Mouse (Mus musculus) erythroblast, embryonic 14.5 days (primary cell): ENCODE data around the gene Ano1. TPM values are rescaled to one million over a fixed set of nuclear protein-coding genes. Genes with fewer than 3 reads are reported as not detected.

ENCODE experiments used
- H3K27me3 ChIP-seq: 2 replicates; pipeline ENCODE4 v1.6.1; 2012; ENCODE audit warnings: inconsistent platforms; ENCODE audit not compliant: control insufficient read depth
- H3K36me3 ChIP-seq: 2 replicates; pipeline ENCODE4 v1.6.1; 2012; ENCODE audit warnings: mild to moderate bottlenecking, inconsistent platforms; ENCODE audit not compliant: control insufficient read depth
- H3K4me1 ChIP-seq: 2 replicates; pipeline ENCODE4 v1.6.1; 2012; ENCODE audit warnings: inconsistent platforms; ENCODE audit not compliant: control insufficient read depth
- H3K4me3 ChIP-seq: replicated peaks from 2 replicates; pipeline ENCODE3; 2012; ENCODE audit warnings: moderate library complexity, mild to moderate bottlenecking, inconsistent platforms
- H3K9me3 ChIP-seq: 2 replicates; pipeline ENCODE4 v1.6.1; 2012; ENCODE audit warnings: low read length, inconsistent platforms, mixed read lengths; ENCODE audit not compliant: control insufficient read depth
- GATA1 ChIP-seq: IDR thresholded peaks from 2 replicates; pipeline ENCODE4 v1.6.1; 2012; ENCODE audit warnings: low read length, inconsistent platforms, mixed read lengths
- TAL1 ChIP-seq: IDR thresholded peaks from 3 replicates; pipeline ENCODE4 v1.6.1; 2012; ENCODE audit warnings: low read length, inconsistent platforms, mixed read lengths
- polyA plus RNA-seq: library from polyadenylated mRNA; stranded (reverse); fragments of >175 nt; gene quantifications from 2 replicates; pipeline ENCODE4 v1.2.3, GENCODE M21; 2012

Gene Ano1
- polyA plus RNA-seq, 1 experiment = 0.08 TPM

- Histone ChIP-seq H3K27me3 (no peaks in the 10 kb centered on the region), H3K36me3 (peaks cover 32% of the 10 kb centered on the region), H3K4me3 (peak overlapping the region; percentile 66), H3K9me3 (no peaks in the 10 kb centered on the region; the same call in 1 of the 2 replicates), H3K4me1 (peaks cover 92% of the 10 kb centered on the region)
- TF ChIP-seq GATA1 = peak; percentile 96
- TF ChIP-seq TAL1 = peak; percentile 83
Observed at GRCm38 (mm10) chr7:144786571-144786970, 34.8 kb upstream of the Ano1 start.

GRCm38 (mm10) chr7:144784176-144784575 is 32.4 kb upstream of the Ano1 start:
- peaks cover 40% of the 10 kb centered on the region for H3K36me3 ChIP-seq
- TF ChIP-seq GATA1 (no peak), TAL1 (no peak)
- no peaks in the 10 kb centered on the region for H3K27me3 ChIP-seq
- peak overlapping the region; percentile 66 for H3K4me3 ChIP-seq
- H3K4me1 ChIP-seq = peaks cover 97% of the 10 kb centered on the region
- no peaks in the 10 kb centered on the region for H3K9me3 ChIP-seq

GRCm38 (mm10) chr7:144782402-144782801 is 30.6 kb upstream of the Ano1 start:
- Histone ChIP-seq H3K36me3 (peaks cover 40% of the 10 kb centered on the region), H3K4me3 (no peak overlapping the region), H3K9me3 (no peaks in the 10 kb centered on the region), H3K4me1 (peaks cover 89% of the 10 kb centered on the region), H3K27me3 (no peaks in the 10 kb centered on the region)
- TF ChIP-seq TAL1 (no peak), GATA1 (no peak)

DNA sequence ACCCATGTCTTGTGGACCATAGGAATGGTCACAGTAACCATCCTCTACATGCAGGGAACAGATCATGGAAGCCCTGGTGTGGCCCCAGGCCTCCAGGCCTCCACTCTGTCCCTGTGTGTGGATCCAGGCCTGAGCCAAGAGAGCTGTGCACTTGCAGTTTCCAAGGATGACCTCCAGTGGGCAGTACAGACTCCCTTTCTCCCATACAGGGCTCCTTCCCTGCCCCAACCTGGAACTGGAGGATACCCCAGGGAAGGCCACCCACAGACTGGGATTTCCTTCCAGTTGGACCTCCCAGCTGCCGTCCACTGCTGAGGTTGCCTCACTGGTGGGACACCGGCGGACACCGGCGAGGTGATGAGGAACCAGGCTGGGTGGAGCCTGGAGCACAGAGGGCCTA is 29.6 kb upstream of the Ano1 start:
- Histone ChIP-seq H3K4me1 (peaks cover 82% of the 10 kb centered on the region), H3K36me3 (peaks cover 40% of the 10 kb centered on the region), H3K27me3 (no peaks in the 10 kb centered on the region), H3K9me3 (no peaks in the 10 kb centered on the region), H3K4me3 (no peak overlapping the region)
- TF ChIP-seq GATA1 (no peak), TAL1 (no peak)

DNA sequence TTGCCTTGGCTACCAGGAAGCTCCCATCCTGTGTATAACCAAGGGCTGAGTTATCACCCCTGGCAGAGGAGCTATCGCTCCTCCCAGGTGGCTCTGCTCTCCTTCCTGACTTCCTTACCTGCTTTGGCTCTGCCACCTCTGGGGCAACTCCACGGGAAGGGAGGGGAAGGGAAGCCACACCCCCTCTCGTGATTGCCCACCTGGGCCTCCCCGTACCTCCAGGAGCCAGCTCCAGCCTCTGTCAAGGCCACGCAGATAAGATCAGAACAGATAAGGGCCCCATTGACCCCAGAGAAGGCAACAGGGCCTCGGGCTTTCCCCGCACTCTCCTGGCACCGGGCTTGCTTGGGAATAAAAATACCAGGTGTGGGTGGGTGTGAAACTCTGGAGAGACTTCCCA is 28.4 kb upstream of the Ano1 start:
- H3K27me3 ChIP-seq = no peaks in the 10 kb centered on the region; the same call in 1 of the 2 replicates
- TF ChIP-seq TAL1 = no peak
- TF ChIP-seq GATA1 = no peak
- no peaks in the 10 kb centered on the region for H3K9me3 ChIP-seq
- peaks cover 34% of the 10 kb centered on the region for H3K36me3 ChIP-seq
- no peak overlapping the region for H3K4me3 ChIP-seq
- peaks cover 82% of the 10 kb centered on the region for H3K4me1 ChIP-seq

GRCm38 (mm10) chr7:144779691-144780090 is 27.9 kb upstream of the Ano1 start:
- peaks cover 30% of the 10 kb centered on the region for H3K36me3 ChIP-seq
- H3K9me3 ChIP-seq = no peaks in the 10 kb centered on the region
- H3K4me3 ChIP-seq = no peak overlapping the region
- peaks cover 78% of the 10 kb centered on the region for H3K4me1 ChIP-seq
- no peaks in the 10 kb centered on the region; the same call in 1 of the 2 replicates for H3K27me3 ChIP-seq
- no peak for TF ChIP-seq GATA1
- no peak for TF ChIP-seq TAL1

DNA sequence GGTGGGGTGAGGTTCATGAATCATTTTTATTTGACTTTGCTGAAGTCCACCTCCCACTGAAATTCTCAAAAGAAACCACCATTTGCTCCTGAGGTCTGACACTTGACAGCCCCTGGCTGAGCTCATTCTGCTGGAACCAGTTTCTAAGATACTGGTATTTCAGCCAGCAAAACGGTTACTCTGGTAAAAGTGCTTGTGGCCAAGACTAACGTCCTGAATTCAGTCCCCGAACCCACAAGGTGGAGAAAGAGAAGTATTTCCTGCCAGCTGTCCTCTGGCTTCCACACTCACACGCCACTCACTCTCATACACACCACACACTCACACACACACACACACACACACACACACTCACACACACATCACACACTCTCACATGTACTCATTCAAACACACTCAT is 26.0 kb upstream of the Ano1 start:
- TF ChIP-seq TAL1 (no peak), GATA1 (no peak)
- Histone ChIP-seq H3K27me3 (no peaks in the 10 kb centered on the region; the same call in 1 of the 2 replicates), H3K9me3 (no peaks in the 10 kb centered on the region), H3K36me3 (peaks cover 19% of the 10 kb centered on the region), H3K4me1 (peaks cover 61% of the 10 kb centered on the region), H3K4me3 (no peak overlapping the region)

GRCm38 (mm10) chr7:144775804-144776447 is 24.2 kb upstream of the Ano1 start:
- Histone ChIP-seq H3K9me3 (no peaks in the 10 kb centered on the region), H3K4me1 (peaks cover 43% of the 10 kb centered on the region), H3K27me3 (peaks cover 9% of the 10 kb centered on the region), H3K4me3 (no peak overlapping the region), H3K36me3 (peaks cover 2% of the 10 kb centered on the region; the same call in 1 of the 2 replicates)
- no peak for TF ChIP-seq GATA1
- no peak for TF ChIP-seq TAL1

- no peak for TF ChIP-seq GATA1
- no peak for TF ChIP-seq TAL1
- H3K9me3 ChIP-seq = no peaks in the 10 kb centered on the region
Observed at GRCm38 (mm10) chr7:144775214-144775613, 23.4 kb upstream of the Ano1 start.

DNA sequence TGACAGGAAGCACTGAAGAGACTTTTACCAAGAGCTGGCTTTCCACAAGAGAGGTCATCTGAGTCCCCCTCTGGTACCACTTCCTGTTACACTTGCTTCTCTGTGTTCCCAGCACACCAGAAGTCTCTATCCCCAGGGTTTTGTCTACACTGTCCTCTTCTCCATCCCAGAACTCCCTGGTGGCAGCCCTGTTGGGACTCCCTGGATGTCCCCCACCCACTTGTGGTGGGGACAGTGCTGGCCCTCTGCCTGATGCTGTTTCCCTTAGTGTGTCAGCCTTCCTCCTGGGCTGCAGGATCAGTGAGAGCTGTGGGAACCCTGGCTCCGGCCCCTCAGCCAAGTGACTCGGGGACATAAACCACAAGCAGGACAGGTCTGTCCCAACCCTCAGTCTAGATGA is 22.5 kb upstream of the Ano1 start:
- peaks cover 29% of the 10 kb centered on the region for H3K4me1 ChIP-seq
- no peaks in the 10 kb centered on the region for H3K36me3 ChIP-seq
- H3K27me3 ChIP-seq = peaks cover 25% of the 10 kb centered on the region
- H3K4me3 ChIP-seq = no peak overlapping the region
- no peak for TF ChIP-seq TAL1
- TF ChIP-seq GATA1 = no peak
- no peaks in the 10 kb centered on the region for H3K9me3 ChIP-seq

More at GRCm38 (mm10) chr7:144775214-144775613, 23.4 kb upstream of the Ano1 start:
- Histone ChIP-seq H3K4me3 (no peak overlapping the region), H3K4me1 (peaks cover 35% of the 10 kb centered on the region), H3K27me3 (peaks cover 16% of the 10 kb centered on the region), H3K36me3 (no peaks in the 10 kb centered on the region)
